Mouse (Mus musculus) neutrophil, adult 65 days (primary cell): ENCODE data around the gene Etfa. TPM values are rescaled to one million over a fixed set of nuclear protein-coding genes. Genes with fewer than 3 reads are reported as not detected.

Experiments
- total RNA-seq: library from RNA; stranded (reverse); gene quantifications from 2 replicates; pipeline ENCODE4 v1.2.4, GENCODE M21; 2023

The Etfa gene
- total RNA-seq, result 25.4 and 28.4 TPM in 2 replicates

GRCm38 (mm10) chr9:55512027-55512543 lies at the start of gene Etfa:
Gene Etfa (minus strand): TSS chr9:55512243.

GRCm38 (mm10) chr9:55538377-55538776 lies 26.3 kb upstream of the Etfa start, which contains the start of gene Isl2:
Gene Isl2 (plus strand): TSS chr9:55538672.

Other genes with a start within 250 kb of the Etfa start
- gene Nrg4, start 185.4 kb downstream of the Etfa start, total RNA-seq, result 7.2 and 13.4 TPM in 2 replicates
- gene Tmem266, start 185.3 kb downstream of the Etfa start, total RNA-seq, result not detected in 2 replicates
- gene Isl2, start 26.4 kb upstream of the Etfa start, total RNA-seq, result not detected in 2 replicates